Mouse (Mus musculus) urinary bladder, postnatal 4 days (tissue): ENCODE data around the gene Lrrc72.
"Not testable (repeated sequence)": the region's sequence is repeated elsewhere in the genome, so short reads cannot be mapped to it uniquely, and the experiment has no call there.

Experiments
- DNase-seq, 2 experiments: peaks; one replicate each; pipeline ENCODE4 v3.0.0; 2021 to 2022; ENCODE audit warnings: low spot score in 2 of 2

The Lrrc72 gene

DNA sequence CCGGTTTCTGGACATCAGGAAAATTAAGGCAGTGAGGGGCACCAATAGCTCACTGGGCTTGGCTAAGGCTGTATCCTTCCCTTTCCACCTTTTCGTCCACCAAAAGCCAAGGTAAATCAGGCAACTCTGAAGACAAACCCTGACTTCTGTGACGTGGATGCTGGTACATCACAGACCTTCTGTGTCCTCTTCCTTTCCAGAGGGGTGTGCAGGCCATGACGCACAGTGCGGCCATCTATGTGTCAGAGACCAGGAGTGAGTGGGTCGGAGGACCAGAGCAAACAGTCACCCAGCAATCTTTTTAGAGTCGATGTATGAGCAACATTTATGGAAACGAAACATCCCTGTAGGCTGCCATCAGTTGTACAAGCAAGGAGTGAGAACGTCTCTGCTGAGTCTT lies at the start of gene Lrrc72:
Gene Lrrc72 (minus strand): TSS at position 101 of the 400 bp plus-strand sequence.
- DNase-seq: no peak

DNA sequence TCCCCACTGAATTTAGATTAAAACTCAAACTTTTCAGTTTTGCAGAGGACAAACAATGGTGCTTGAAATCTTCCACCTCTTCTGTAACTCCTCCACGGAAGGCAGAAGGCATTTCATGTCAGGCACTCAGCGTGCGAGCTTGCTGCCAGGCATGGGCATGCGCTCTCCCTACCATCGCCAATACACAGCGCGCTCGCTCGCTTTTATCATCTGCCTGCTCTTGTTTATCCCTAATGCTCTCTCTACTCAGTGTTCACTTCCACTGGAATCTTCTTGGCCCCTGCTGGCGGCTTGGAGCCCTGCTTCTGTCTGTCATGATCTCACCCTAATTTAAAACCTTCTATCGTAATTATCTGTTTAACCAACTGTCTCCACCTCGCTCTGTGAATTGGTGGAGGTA lies 49.1 kb upstream of the Lrrc72 start:
- no peak for DNase-seq

- DNase-seq: no peak
These were observed 38.1 kb upstream of the Lrrc72 start for GRCm38 (mm10) chr12:36291346-36291745.

DNA sequence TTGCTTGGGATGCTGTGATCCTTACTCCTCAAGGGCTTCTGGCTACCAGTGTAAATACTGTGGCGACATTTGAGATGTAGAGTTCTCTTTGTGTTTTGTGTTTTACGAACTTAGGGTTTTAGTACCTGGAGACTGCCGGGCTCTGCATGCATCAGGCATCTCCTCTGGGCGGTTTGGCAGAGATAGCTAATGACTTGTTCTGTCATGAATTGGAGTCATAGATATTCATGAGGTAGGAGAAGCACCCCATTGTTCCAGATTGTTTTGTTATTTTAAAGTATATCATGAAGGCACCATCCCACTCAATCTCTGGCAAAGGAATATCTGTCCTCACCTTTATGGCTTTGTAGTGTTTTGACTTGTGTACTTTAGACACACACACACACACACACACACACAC lies 37.3 kb upstream of the Lrrc72 start:
- DNase-seq: no peak

- no peak for DNase-seq
These were observed 36.4 kb upstream of the Lrrc72 start for GRCm38 (mm10) chr12:36289634-36290033.

GRCm38 (mm10) chr12:36274823-36275222 lies 21.6 kb upstream of the Lrrc72 start:
- DNase-seq: no peak

- no peak for DNase-seq
These were observed 14.6 kb upstream of the Lrrc72 start for GRCm38 (mm10) chr12:36267670-36268246.

DNA sequence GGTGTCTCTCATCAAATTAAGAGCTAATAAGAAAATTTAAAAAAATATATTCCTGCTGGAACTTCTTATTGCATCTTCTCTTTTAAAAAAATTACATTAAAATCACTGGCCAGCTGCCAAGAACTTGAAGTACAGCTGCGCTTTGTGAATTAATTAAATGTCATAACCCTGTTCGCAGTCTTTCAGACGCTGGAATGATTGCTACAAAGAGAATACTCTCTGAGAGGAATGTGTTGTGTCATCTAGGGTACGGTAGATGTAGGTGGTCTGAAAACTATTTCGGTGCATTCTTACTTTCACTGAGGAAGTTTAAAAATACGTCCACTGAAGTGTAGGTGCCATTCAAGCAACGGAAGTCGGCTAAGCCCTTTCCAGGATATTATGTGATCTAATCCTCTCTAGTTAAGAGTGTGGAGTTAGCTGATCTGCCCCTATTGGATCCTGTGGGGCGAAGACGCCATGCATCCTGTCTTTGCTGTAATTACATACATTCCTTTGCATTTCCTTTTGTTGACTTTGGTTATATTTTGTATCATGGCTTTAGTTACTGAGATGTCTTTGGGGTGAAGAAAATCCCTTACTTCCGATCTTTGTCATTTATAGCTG lies 9.0 kb upstream of the Lrrc72 start:
- DNase-seq: no peak

- DNase-seq: no peak
These were observed 2.2 kb upstream of the Lrrc72 start for GRCm38 (mm10) chr12:36255413-36255812.

GRCm38 (mm10) chr12:36241171-36241570 lies 12.0 kb downstream of the Lrrc72 start:
- no peak for DNase-seq

GRCm38 (mm10) chr12:36231386-36231785 lies 21.8 kb downstream of the Lrrc72 start:
- no peak for DNase-seq

- DNase-seq: no peak
These were observed 28.8 kb downstream of the Lrrc72 start for GRCm38 (mm10) chr12:36224392-36224791.

DNA sequence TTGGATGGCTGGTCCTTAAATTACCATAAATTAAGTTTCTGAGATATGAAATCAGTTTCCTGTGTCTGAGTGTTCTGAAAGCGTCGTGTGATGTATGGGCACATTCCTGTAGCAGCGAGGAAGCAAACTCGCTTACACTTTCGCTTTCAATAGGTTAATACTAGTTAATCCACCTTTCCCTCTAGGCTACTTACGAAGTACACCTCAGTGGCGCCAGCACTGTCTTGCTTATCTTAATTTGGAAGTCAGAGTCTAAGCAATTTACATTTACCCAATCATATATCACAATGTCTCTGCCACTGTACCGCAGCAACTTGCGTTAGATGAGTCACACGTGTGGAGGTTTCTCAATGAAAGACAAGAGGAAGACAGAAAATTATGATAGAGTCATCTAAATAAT lies 36.3 kb downstream of the Lrrc72 start:
- no peak for DNase-seq

DNA sequence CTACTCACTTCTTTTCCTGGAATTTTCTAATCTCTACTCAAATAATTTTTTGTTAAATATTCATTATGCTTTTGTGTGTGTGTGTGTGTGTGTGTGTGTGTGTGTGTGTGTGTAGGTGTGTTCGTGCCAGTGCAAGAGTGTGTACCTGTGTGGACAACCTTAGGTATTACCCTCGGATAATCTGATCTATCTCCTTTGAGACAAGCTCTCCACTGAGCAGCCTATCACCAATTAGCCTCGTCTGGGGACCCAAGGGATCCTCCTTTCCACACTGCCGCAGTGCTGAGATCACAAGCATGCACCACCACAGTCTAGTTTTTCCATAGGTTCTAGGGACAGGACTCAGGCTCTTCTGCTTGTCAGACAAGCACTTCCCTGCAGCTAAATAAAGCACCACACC lies 37.0 kb downstream of the Lrrc72 start:
- no peak for DNase-seq

DNA sequence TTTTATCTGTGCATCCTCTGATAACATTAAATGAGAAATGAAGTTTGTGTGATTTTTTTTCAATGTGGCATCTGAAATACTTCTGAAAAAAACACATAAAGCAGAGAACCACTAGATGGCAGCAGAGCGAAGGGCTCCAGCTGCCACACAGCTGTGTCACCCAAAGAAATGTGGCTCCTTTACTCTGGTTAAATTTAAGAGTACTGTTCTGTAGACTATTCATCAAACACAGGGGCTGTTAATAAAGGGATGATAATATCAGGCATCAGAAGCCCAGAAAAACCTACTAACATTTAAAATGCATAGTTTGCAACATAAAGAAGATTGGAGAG lies 38.1 kb downstream of the Lrrc72 start:
- no peak for DNase-seq

GRCm38 (mm10) chr12:36214389-36215148 lies 38.6 kb downstream of the Lrrc72 start:
- no peak for DNase-seq

GRCm38 (mm10) chr12:36210096-36210495 lies 43.1 kb downstream of the Lrrc72 start:
- no peak for DNase-seq

DNA sequence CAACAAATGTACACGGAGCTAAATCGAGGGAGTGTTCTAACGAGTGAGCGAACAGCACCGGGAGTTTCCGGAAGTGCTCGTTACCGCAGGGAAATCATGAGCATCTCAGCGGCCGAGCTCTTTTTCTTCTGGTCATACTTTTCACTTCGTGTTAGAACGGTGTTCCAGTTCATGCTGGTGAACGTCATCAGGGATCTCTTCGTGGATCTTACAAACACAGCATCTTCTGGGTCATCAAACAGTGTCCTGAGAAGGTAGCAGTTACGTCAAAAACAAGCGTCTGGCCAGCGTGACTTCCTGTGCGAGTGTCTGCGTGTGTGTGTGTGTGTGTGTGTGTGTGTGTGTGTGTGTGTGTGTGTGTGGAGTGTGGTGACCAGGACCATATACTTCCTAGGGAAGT lies 44.7 kb downstream of the Lrrc72 start:
- no peak for DNase-seq

DNA sequence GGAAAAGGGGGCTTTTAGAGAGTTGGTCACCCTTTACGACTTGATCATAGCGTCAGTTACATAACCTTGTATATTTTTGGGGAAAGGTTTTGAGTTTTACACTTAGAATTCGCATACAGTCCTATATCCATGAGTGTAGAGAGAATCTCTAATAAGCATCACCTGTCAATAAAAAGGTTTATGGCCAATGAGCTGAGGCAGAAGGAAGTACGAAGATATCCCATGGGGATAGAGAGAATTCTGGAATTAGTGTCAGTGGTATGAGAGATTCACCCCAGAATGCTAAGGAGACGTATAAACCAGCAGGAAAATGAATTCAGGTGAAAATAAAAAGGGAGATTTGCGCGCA lies 45.4 kb downstream of the Lrrc72 start:
- no peak for DNase-seq

GRCm38 (mm10) chr12:36207072-36207799 lies 46.0 kb downstream of the Lrrc72 start:
- peak in 1 of 2 experiments; percentile 63 for DNase-seq

- not testable (repeated sequence) for DNase-seq
These were observed 47.5 kb downstream of the Lrrc72 start for GRCm38 (mm10) chr12:36205579-36206119.

DNA sequence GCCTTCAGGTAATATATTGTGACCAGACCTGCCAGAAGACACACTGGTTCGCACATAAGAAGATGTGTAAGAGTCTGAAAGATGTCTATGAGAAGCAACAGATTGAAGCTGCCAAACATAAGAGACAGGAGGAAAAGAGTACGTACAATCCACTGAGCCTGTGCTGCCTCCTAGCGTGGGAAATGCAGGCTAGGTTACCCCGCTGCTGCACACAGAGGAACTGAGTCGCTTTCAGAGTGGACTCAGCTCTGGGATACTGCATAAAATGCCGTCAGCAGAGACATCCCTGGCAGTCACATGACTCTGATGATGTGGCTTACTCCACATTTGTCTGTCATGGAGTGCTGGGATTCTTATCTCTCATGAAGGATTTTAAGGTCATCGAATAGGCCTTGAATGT lies 58.2 kb downstream of the Lrrc72 start:
- no peak for DNase-seq
